Mouse (Mus musculus): ENCODE results near the gene Cstf3.

- TF ChIP-seq CTCF (IDR thresholded peaks at IDR 0.05; ENCODE audit: low read depth): no peak
- no peak for TF ChIP-seq EP300 (IDR thresholded peaks at IDR 0.05; ENCODE audit: low read depth)
Observed at GRCm38 (mm10) chr2:104692551-104692950, 102.2 kb downstream of the Cstf3 start.

Measured in heart, postnatal 0 days (tissue).